Mouse (Mus musculus): ENCODE data around the gene Cabp2. TPM values are rescaled to one million over a fixed set of nuclear protein-coding genes. Genes with fewer than 3 reads are reported as not detected.

The Cabp2 gene
- polyA plus RNA-seq, 1 experiment = not detected

DNA sequence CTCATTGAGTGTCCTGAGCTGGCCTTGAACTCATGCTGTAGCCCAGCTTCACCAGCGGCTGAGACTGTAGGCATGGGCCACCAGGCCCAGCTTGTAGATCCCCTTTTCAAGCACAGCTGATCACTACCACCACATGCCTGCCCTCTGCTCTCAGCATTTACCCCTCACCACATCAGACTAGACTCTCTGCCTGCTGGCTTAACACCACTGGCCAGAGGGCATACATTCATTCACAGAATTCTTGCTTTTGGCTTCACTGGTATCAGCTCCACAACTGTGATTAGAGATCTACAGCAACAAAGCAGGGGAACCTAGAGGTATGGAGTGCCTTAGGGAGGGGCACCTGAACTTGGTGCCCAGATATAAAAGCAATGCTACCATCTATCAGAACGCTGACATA lies 39.1 kb downstream of the Cabp2 start:
- H3K4me3 ChIP-seq (ENCODE audit: insufficient read depth, low read length) = peak overlapping the region; percentile 77
- H3K27ac ChIP-seq (ENCODE audit: insufficient read depth, low read depth, low read length) = no peak overlapping the region
- H3K4me1 ChIP-seq (ENCODE audit: control insufficient read depth, insufficient read depth, low read length) = peaks cover 36% of the 10 kb centered on the region
- TF ChIP-seq POLR2A (IDR thresholded peaks at IDR 0.05; ENCODE audit: borderline replicate concordance, low read depth, low read length) (no peak), CTCF (IDR thresholded peaks at IDR 0.05; ENCODE audit: low read depth, low read length) (no peak)

DNA sequence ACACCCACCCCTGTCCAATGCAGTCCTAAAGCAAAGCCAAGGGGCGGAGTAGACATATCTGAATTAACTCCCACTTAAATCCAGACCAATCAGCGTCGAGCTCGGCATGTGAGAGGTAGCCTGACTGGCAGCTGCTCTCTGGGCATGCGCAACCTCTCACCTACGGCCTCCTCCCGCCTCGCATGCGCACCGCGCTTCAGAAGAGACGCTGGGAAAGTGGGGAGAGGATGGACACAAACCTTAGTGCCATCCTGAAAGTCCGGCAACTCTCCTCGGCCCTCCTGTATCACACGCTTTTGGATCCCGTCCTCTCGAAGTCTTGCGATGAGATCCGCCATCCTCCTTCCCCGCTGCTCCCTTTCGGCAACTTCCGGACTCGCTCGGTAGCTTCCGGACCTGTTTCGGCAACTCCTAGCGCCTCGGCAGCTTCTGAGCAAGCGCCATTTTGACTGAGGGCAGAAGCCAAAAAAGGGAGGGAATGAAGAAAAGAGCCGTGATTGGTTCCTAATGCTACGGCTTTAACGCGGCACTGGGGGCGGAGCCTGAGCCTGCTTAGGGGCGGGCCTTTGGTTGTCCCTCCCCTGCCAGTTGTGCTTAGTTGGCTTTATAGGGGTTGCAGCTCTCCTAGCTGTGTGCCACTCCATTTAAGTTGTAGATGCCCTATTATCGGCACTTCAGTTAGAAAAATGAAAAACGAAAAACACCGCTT lies 39.9 kb downstream of the Cabp2 start:
- Histone ChIP-seq H3K27ac (ENCODE audit: insufficient read depth, low read depth, low read length) (peak overlapping the region; percentile 84), H3K4me1 (ENCODE audit: control insufficient read depth, insufficient read depth, low read length) (peaks cover 36% of the 10 kb centered on the region), H3K4me3 (ENCODE audit: insufficient read depth, low read length) (peak overlapping the region; percentile 77)
- TF ChIP-seq POLR2A (IDR thresholded peaks at IDR 0.05; ENCODE audit: borderline replicate concordance, low read depth, low read length) (no peak), CTCF (IDR thresholded peaks at IDR 0.05; ENCODE audit: low read depth, low read length) (no peak)

DNA sequence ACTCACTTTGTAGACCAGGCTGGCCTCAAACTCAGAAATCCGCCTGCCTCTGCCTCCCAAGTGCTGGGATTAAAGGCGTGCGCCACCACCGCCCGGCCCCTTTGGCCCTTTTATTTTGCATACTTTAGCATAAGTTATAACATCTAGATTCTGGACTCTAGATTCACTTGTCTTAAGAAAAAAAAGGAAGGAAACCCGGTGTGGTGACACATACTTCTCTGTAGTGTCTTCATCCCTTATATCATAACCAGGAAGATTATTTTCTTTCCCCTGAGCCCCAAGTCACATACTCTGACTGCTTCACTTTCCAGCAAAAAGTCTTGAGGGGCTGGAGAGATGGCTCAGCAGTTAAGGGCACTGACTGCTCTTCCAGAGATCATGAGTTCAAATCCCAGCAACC lies 40.5 kb downstream of the Cabp2 start:
- Histone ChIP-seq H3K4me3 (ENCODE audit: insufficient read depth, low read length) (peak overlapping the region; percentile 77; the same call in 1 of the 2 replicates), H3K27ac (ENCODE audit: insufficient read depth, low read depth, low read length) (peak overlapping the region; percentile 84), H3K4me1 (ENCODE audit: control insufficient read depth, insufficient read depth, low read length) (peaks cover 41% of the 10 kb centered on the region)

DNA sequence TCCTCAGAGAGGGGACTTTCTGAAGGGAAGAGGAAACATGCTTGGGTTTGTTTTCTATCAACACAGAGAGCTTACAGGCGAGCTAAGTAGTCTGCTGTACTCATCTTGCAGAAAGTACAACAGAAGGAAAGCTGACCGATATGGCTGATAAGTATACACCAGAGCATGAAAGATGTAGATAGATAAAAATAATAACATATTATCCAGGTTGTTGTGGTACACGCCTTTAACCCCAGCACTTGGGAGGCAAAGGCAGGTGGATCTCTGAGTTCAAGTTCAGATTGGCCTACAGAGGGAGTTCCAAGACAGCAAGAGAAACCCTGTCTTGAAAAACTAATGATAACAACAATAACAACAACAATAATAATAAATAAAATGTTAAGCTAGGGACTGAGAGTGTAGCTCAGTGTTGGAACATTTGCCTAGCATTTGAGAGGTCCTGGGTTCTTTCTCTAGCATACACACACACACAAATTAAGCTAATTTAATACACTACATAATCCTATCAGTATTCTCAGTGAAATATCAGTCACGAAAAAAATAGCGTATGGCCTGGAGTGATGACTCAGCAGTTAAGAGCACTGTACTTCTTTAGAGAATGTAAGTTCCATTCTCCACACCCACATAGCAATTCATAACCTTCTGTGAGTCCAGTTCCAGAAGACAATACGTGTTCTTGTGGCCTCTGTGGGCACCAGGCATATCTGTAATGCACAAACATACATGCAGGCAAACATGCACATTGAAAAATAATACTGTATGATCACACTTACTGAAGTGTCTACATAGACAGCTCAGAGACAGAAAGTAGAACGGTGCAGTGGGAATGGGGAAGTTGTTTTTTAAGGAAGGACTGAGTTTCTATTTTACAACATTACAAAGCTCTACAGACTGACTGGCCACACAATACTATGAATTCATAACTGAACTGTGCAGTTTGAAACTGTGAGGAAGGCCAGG lies 41.3 kb downstream of the Cabp2 start:
- Histone ChIP-seq H3K4me3 (ENCODE audit: insufficient read depth, low read length) (no peak overlapping the region), H3K4me1 (ENCODE audit: control insufficient read depth, insufficient read depth, low read length) (peaks cover 41% of the 10 kb centered on the region), H3K27ac (ENCODE audit: insufficient read depth, low read depth, low read length) (peak overlapping the region; percentile 84)
- no peak for TF ChIP-seq POLR2A (IDR thresholded peaks at IDR 0.05; ENCODE audit: borderline replicate concordance, low read depth, low read length)
- TF ChIP-seq CTCF (IDR thresholded peaks at IDR 0.05; ENCODE audit: low read depth, low read length) = no peak

DNA sequence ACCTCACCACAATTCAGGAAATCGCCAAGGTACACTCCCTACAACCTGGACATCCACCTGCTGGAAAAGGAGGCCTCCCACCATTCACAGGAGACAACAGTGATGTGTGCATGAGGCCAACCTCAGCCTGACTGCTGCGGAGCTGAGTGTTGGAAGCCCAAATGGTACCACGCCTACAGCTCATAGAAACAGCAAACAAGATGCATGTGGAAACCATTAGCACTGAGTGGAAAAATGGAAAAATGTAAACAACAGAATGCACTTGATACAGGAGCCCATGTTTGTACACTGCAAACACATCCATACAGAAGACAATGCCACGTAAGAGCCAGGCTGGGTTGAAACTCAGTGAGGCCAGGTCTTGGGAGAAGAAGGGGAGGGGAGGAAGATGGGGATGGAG lies 43.1 kb downstream of the Cabp2 start:
- Histone ChIP-seq H3K4me1 (ENCODE audit: control insufficient read depth, insufficient read depth, low read length) (peaks cover 41% of the 10 kb centered on the region), H3K4me3 (ENCODE audit: insufficient read depth, low read length) (no peak overlapping the region), H3K27ac (ENCODE audit: insufficient read depth, low read depth, low read length) (peak overlapping the region; percentile 84)
- no peak for TF ChIP-seq POLR2A (IDR thresholded peaks at IDR 0.05; ENCODE audit: borderline replicate concordance, low read depth, low read length)
- no peak for TF ChIP-seq CTCF (IDR thresholded peaks at IDR 0.05; ENCODE audit: low read depth, low read length)

DNA sequence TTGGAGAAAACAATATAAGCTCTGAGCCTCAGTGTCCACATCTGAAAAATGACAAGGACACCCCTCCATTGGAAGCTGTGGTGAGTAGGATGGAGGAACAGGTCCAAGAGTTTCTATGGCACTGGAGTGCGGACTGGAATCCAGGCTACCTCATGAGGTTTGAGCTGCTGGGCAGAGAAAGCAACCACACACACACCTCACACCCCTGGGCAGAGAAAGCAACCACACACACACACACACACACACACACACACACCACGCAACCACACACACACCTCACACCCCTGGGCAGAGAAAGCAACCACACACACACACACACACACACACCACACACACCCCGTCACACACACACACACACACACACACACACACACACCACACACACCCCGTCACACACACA lies 43.9 kb downstream of the Cabp2 start:
- Histone ChIP-seq H3K4me1 (ENCODE audit: control insufficient read depth, insufficient read depth, low read length) (peaks cover 38% of the 10 kb centered on the region), H3K27ac (ENCODE audit: insufficient read depth, low read depth, low read length) (peak overlapping the region; percentile 34; the same call in 1 of the 2 replicates), H3K4me3 (ENCODE audit: insufficient read depth, low read length) (peak overlapping the region; percentile 62)

DNA sequence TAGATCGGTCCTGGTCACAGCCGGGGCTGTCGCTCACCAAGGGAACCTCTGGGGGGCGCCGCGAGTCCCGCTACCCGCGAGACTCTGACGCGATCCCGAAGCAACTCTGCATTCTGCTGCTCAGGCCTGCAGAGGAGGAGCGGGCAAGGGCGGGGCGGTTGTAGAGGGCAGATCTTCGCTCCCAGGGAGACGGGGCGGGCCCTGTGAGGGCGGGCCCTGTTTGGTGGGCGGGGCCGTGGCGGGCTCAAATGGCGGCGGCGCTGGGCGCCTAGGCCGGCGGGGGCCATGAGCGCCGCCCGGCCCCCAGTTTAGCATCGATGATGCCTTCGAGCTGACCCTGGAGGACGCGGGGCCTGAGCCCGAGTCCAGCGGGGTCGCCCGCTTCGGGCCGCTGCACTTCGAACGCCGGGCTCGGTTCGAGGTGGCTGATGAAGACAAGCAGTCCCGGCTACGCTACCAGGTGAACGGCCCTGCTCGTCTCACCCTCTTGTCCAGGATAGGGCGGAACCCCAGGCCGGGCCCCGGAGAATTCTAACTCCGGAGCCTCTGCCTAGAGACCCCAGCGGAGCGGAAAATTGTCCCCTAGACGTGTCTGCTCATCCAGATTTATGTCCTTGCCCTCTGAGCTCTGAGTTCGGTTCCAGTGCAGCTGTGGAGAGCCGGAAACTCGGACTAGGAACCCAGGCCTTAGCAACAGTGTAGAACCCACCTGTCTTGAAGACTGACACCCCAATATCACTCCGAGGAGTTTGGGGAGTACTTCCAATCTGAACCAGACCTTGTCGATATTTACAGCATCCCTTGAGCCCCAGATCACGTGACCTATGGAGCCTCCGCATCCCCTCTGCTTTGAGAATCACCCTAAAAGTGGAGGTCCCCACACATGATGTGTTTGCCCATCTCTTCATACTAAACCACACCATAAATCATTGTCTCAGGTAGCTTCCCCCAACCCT lies 44.6 kb downstream of the Cabp2 start, which contains the start of gene Aip:
Gene Aip, minus strand, starts transcription at position 118 of the 956 bp plus-strand sequence.
- Histone ChIP-seq H3K27ac (ENCODE audit: insufficient read depth, low read depth, low read length) (peak within 1 kb of the TSS; percentile 34; the same call in 1 of the 2 replicates), H3K4me1 (ENCODE audit: control insufficient read depth, insufficient read depth, low read length) (peaks cover 31% of the 10 kb centered on the region), H3K4me3 (ENCODE audit: insufficient read depth, low read length) (peak within 1 kb of the TSS; percentile 75)
- no peak for TF ChIP-seq CTCF (IDR thresholded peaks at IDR 0.05; ENCODE audit: low read depth, low read length)
- TF ChIP-seq POLR2A (IDR thresholded peaks at IDR 0.05; ENCODE audit: borderline replicate concordance, low read depth, low read length) = peak; percentile 87; the same call in 1 of the 2 replicates

DNA sequence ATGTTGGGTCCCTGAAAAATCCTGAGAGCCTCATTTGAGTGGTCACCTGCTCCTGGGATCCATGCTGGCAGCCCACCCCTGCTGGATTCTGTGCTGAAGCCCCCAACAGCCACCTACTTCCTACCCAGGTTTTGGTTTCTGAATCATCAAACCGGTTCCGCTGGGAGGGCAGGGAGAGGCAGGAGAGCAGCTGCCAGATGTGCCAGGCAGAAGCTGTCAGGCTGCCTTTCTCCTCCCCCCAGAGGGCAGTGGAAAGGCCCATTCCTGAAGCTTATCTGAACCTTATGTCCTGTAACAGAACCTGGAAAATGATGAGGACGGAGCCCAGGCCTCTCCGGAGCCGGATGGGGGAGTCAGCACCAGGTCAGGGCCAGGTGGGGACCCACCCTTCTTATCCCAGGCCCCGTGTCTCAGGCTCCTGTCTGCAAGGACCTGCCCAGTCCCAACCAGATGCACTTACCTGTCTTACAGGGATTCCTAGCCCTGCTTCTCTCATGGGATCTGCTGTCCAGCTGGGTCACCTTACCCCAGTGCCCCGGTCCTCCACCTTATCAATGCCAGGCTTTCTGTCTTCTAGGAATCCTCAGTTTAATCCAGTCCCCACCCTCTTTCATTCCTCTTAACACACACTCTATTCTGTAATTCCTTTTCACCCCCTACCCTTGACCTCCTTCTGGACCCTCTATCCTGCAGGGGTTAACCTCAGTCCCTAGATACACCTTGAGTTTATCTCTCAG lies 45.5 kb downstream of the Cabp2 start:
- peak overlapping the region; percentile 75 for H3K4me3 ChIP-seq (ENCODE audit: insufficient read depth, low read length)
- no peak overlapping the region for H3K27ac ChIP-seq (ENCODE audit: insufficient read depth, low read depth, low read length)
- peaks cover 28% of the 10 kb centered on the region for H3K4me1 ChIP-seq (ENCODE audit: control insufficient read depth, insufficient read depth, low read length)
- TF ChIP-seq CTCF (IDR thresholded peaks at IDR 0.05; ENCODE audit: low read depth, low read length) = no peak
- no peak for TF ChIP-seq POLR2A (IDR thresholded peaks at IDR 0.05; ENCODE audit: borderline replicate concordance, low read depth, low read length)

DNA sequence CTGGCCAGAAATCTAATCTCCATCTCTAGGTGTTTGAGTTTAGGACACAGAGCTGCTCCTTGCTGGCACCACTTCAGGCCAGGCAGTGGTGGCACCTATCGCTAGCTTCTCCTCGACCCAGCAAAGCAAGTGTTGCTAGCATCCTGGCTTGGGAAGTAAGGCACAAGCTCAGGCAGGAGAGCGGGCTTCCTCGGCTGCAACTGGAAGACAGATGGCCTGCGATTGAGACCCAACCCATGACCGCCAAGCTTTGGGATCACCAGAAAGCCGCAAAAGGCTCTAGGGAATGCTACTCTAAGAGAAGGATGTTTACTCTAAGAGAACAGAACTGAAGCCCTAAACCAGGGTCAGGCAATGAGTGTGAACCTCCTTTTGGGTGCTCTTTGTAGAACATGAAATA lies 48.1 kb downstream of the Cabp2 start:
- Histone ChIP-seq H3K4me3 (ENCODE audit: insufficient read depth, low read length) (no peak overlapping the region), H3K4me1 (ENCODE audit: control insufficient read depth, insufficient read depth, low read length) (peaks cover 19% of the 10 kb centered on the region), H3K27ac (ENCODE audit: insufficient read depth, low read depth, low read length) (no peak overlapping the region)
- TF ChIP-seq POLR2A (IDR thresholded peaks at IDR 0.05; ENCODE audit: borderline replicate concordance, low read depth, low read length) (no peak), CTCF (IDR thresholded peaks at IDR 0.05; ENCODE audit: low read depth, low read length) (no peak)
